Mouse (Mus musculus): Measurements from ENCODE around the gene Ankrd31.
"Not testable (repeated sequence)": the region's sequence is repeated elsewhere in the genome, so short reads cannot be mapped to it uniquely, and the experiment has no call there.

Ankrd31 gene

GRCm38 (mm10) chr13:96855191-96855590, 107.1 kb downstream of the Ankrd31 start:
- no peak for DNase-seq (ENCODE audit: low read depth, low spot score)

- no peak for DNase-seq (ENCODE audit: low read depth, low spot score)
Measured at GRCm38 (mm10) chr13:96859161-96859560, 111.1 kb downstream of the Ankrd31 start.

GRCm38 (mm10) chr13:96870742-96871141, 122.7 kb downstream of the Ankrd31 start:
- DNase-seq (ENCODE audit: low read depth, low spot score), result no peak

GRCm38 (mm10) chr13:96874071-96874470, 126.0 kb downstream of the Ankrd31 start:
- DNase-seq (ENCODE audit: low read depth, low spot score), result no peak

GRCm38 (mm10) chr13:96878220-96879057, 130.4 kb downstream of the Ankrd31 start:
- DNase-seq (ENCODE audit: low read depth, low spot score), result no peak

- DNase-seq (ENCODE audit: low read depth, low spot score), result peak; percentile 31
Measured at GRCm38 (mm10) chr13:96884534-96884933, 136.5 kb downstream of the Ankrd31 start.

GRCm38 (mm10) chr13:96889985-96890384, 141.9 kb downstream of the Ankrd31 start:
- no peak for DNase-seq (ENCODE audit: low read depth, low spot score)

- no peak for DNase-seq (ENCODE audit: low read depth, low spot score)
Measured at GRCm38 (mm10) chr13:96895144-96895543, 147.1 kb downstream of the Ankrd31 start.

GRCm38 (mm10) chr13:96906717-96907116, 158.6 kb downstream of the Ankrd31 start:
- no peak for DNase-seq (ENCODE audit: low read depth, low spot score)

GRCm38 (mm10) chr13:96911202-96911601, 163.1 kb downstream of the Ankrd31 start:
- DNase-seq (ENCODE audit: low read depth, low spot score), result no peak

- DNase-seq (ENCODE audit: low read depth, low spot score), result not testable (repeated sequence)
Measured at GRCm38 (mm10) chr13:96923134-96923533, 175.1 kb downstream of the Ankrd31 start.

GRCm38 (mm10) chr13:96923999-96924961, 176.2 kb downstream of the Ankrd31 start, which contains the start of gene Gcnt4:
Gcnt4 (plus strand) TSS chr13:96924689.
- DNase-seq (ENCODE audit: low read depth, low spot score), result no peak

GRCm38 (mm10) chr13:96924985-96925745, 177.1 kb downstream of the Ankrd31 start:
- no peak for DNase-seq (ENCODE audit: low read depth, low spot score)

- DNase-seq (ENCODE audit: low read depth, low spot score), result no peak
Measured at GRCm38 (mm10) chr13:96925991-96926725, 178.1 kb downstream of the Ankrd31 start.

- DNase-seq (ENCODE audit: low read depth, low spot score), result no peak
Measured at GRCm38 (mm10) chr13:96927781-96928180, 179.7 kb downstream of the Ankrd31 start.

GRCm38 (mm10) chr13:96928432-96929039, 180.5 kb downstream of the Ankrd31 start:
- DNase-seq (ENCODE audit: low read depth, low spot score), result no peak

- no peak for DNase-seq (ENCODE audit: low read depth, low spot score)
Measured at GRCm38 (mm10) chr13:96932745-96933144, 184.7 kb downstream of the Ankrd31 start.

GRCm38 (mm10) chr13:96933367-96933766, 185.3 kb downstream of the Ankrd31 start:
- no peak for DNase-seq (ENCODE audit: low read depth, low spot score)

GRCm38 (mm10) chr13:96936173-96936777, 188.2 kb downstream of the Ankrd31 start:
- DNase-seq (ENCODE audit: low read depth, low spot score), result no peak

- DNase-seq (ENCODE audit: low read depth, low spot score), result no peak
Measured at GRCm38 (mm10) chr13:96937059-96937558, 189.0 kb downstream of the Ankrd31 start.

All from WW6 (cell line).